Mouse (Mus musculus) urinary bladder, adult 18-20 months (tissue): ENCODE data around the gene Park7.

ENCODE experiments used
- DNase-seq, 2 experiments: peaks; one replicate each; pipeline ENCODE4 v3.0.0; 2022; ENCODE audit warnings: low spot score in 2 of 2, mixed read lengths in 2 of 2

Park7 gene

GRCm38 (mm10) chr4:150914290-150914733 lies at the start of gene Park7, which contains the start of gene Tnfrsf9:
Gene Park7, minus strand, starts transcription at chr4:150914437.
Gene Tnfrsf9, plus strand, starts transcription at chr4:150914562.
- DNase-seq = peak; percentile 86 to 93

DNA sequence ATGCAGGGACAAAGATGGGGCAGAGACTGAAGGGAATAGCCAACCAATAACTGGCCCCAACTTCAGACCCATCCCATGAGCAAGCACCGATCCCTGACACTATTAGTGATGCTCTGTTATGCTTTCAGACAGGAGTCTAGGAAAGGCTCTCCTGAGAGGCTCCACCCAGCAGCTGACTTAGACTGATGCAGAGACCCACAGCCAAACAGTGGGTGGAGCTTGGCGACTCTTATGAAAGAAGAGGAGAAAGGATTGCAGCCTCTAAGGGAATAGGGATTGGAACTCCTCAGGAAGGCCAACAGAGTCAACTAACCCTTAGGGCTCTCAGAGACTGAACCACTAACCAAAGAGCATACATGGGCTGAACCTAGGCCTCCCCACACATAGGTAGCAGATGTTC lies 49.5 kb upstream of the Park7 start:
- DNase-seq = no peak

GRCm38 (mm10) chr4:150962231-150962630 lies 48.0 kb upstream of the Park7 start:
- DNase-seq = no peak

GRCm38 (mm10) chr4:150958536-150958935 lies 44.3 kb upstream of the Park7 start:
- no peak for DNase-seq

DNA sequence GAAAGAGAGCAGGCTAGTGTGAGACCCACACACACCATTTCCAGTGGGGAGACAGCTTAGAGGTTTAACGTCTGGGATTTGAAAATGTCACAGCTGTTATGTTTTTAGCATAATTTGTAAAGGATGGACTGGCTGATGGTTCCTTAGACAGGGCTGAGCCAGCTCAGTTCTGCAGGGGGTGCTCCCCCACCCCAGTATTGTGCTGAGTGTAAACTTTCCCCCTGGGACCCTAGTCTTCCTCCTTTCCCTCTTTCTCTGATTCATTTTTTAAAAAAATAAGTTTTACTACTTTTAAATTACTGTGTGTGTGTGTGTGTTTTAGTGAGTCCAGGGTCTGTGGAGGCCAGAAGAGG lies 42.8 kb upstream of the Park7 start:
- DNase-seq = no peak

- no peak for DNase-seq
Measured at GRCm38 (mm10) chr4:150956369-150957105, 42.3 kb upstream of the Park7 start.

DNA sequence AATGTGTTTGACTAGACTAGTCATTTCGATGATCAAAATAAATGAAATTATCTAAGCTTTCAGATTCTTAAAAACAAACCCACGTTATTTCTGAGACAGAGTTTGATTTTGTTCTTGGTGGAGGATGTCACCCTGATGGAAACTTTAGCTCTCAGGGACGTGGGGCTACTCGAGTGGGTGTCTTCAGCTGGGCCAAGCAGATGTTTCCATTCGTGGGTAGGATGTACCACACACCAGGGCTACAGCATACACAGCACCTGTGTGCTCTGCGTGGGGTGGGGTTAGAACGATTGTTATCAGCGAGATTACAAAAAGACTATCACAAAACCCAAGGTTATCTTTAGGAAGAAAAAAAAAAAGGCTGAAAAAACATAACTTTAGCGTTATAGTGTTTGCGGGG lies 36.7 kb upstream of the Park7 start:
- no peak for DNase-seq

GRCm38 (mm10) chr4:150944707-150945106 lies 30.5 kb upstream of the Park7 start:
- DNase-seq = no peak

GRCm38 (mm10) chr4:150939991-150940651 lies 25.9 kb upstream of the Park7 start:
- DNase-seq = no peak

DNA sequence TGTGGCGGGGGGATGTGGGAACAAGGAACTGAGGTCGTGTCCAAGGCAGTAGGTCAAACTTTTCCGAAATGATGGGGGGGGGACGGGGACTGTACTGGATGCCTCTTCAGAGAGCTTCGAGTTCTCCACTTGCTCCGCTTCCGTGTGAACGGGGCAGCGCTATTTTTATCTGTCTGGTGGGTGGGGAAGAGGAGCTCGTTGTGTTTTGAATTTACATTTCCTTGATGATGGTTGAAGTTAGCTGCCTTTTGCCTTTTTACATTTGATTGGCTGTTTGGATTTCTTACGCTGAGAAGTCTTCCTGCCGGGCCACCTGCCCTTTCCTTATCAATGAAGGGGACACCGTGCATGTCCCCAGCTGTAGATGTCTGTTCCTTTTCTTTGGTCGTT lies 23.8 kb upstream of the Park7 start:
- no peak for DNase-seq

DNA sequence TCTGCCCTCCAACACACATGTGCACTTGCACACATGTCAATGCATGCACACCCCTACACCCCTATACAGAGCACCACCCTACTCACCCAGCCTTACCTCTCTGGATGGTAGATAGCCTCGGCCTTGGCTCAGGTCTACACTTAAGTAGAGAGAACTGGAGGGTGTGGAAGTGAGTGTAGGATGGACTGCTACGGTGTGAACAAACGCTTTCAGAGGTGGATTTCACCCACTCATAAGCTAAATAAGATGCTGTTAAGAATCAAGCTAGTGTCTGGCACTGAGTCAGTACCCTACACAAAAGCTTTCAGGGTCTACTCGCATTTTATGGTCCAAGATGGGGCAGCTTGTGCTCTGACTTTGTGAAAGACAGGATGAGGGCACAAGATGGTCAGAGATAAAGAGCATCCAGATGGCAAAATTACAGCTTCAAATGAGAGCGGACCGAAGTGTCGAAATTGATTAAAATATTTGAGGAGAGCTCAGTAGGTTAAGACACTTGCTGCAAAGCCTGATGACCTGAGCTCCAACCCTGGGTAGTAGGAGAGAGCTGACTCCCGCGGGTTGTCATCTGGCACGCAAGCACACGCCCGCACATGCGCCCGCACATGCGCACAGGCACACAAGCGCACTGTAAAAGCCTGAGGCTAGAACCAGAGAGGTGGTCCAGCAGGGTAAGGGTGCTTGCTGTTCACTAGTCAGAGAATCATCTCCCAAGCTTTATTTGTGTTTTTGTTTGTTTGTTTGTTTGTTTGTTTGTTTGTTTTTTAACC lies 23.2 kb upstream of the Park7 start:
- peak in 1 of 2 experiments; percentile 15 for DNase-seq

- no peak for DNase-seq
Measured at GRCm38 (mm10) chr4:150933503-150933902, 19.3 kb upstream of the Park7 start.

DNA sequence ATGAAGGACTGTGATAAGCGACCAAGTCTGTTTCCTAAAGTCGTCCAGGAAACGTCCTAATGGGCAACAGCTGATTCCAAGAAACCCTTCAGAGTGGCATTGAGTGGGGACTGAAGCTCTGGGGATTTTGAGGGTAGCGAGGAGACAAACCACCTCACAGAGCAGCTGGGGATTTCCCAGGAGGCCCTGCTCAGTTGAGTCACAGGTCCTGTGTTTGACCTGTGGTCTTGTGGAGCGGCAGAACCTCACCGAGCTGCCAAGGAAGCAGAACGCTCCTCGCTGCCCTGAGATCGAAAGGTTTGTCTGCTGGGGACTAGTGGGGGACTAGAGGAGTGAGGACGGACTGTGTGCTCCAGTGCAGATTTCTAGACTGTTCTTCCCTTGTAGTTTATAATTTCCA lies 13.6 kb upstream of the Park7 start:
- no peak for DNase-seq

DNA sequence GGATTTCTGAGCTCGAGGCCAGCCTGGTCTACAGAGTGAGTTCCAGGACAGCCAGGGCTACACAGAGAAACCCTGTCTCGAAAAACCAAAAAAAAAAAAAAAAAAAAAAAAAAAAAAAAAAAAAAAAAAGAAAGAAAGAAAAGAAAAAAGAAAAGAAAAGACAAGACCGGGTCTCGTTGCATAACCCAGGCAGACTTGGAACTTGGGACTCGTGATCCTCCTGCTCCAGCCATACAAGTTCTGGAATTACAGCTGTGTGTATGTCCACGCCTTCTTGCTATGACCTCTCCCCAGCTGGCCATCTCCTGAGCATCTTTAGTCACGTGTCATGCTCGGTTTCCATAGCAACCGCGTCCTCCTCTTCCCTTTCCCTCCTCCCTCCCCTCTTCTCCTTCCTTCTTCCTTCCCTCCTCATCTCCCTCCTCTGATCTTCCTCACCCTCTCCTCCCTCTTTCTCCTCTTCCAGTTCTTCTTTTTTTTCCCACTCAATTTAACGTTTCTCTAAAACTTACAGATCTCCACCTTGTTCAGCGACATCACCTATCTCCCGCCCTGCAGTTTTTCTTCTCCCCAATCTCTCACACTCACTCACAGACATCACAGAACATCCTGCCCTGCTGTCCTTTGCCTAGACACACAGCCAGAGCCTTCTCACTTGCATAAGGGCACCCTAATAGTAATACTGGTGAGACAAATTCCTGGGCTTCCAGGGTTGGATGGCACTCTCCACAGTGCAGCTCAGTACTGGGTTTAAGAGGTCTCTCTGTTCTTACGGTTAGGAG lies 12.9 kb upstream of the Park7 start:
- no peak for DNase-seq

- no peak for DNase-seq
Measured at GRCm38 (mm10) chr4:150925923-150926322, 11.7 kb upstream of the Park7 start.

- DNase-seq = no peak
Measured at GRCm38 (mm10) chr4:150924936-150925335, 10.7 kb upstream of the Park7 start.

DNA sequence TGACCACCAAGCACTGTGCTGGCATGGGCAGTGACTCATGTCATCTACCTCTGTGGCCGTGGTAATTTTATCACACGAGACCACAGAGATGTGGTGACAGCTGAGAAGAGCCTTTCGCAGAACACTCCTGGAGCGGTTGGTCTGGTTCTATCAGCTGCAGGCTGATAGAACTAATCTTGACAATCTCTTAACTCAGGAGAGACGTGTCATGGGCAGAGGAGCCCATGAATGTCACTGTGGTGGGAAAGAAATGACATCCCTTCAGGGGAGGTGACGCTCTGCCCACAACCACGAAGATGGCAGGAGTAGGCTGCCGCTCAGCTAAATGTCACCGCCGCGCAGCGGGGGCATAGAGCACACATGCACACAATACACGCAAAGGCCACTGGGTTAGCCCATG lies 10.1 kb upstream of the Park7 start:
- DNase-seq = no peak

GRCm38 (mm10) chr4:150921206-150921605 lies 7.0 kb upstream of the Park7 start:
- DNase-seq = no peak

DNA sequence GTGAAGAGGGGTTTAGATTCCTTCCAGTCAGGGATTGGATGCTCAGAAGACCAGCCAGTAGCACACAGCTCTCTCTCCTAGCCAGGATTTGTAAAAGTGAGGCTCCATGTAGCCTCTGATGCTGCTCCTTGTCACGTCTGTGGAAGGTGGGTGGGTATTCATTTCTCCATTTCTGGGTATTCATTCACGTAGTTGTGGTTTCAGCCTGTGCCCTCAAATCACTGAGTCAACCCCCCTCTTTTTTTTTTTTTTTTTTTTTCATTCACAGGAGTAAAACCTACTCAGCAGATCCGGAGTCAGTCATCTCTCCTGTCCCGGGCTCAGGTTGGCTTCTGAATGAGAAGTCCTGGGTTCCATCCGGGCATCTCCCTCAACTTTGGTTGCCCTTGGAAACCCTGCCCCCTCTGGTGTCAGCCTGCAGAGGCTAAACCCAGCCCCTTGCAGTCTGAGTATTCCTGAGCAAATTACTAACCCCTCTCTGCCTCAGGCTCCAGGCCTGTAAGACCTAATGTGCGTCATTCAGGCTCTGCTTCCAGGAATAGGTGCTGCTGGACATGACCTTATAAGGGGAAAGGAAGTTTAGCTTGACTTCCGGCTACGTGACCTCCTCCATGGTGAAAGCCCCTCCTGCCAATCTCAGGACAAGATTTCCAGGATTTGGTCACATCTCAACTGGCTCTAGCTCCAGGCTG lies 3.2 kb upstream of the Park7 start:
- DNase-seq = no peak

GRCm38 (mm10) chr4:150915181-150915906 lies 1.1 kb upstream of the Park7 start:
- DNase-seq = no peak

- no peak for DNase-seq
Measured at GRCm38 (mm10) chr4:150913743-150914142, 494 bp downstream of the Park7 start.
